Mouse (Mus musculus) spleen, embryonic (tissue): ENCODE measurements around the gene Hmgb1.

Source experiments
- CTCF ChIA-PET: fragments of 350-600 bp; sonication (Branson Sonifier 250); formaldehyde crosslinking; loops from one replicate; lab custom pipeline; 2022; lab: Charles Lee

The Hmgb1 gene

GRCm38 (mm10) chr5:149005083-149005482 is 179.2 kb downstream of the Hmgb1 start:
- CTCF ChIA-PET: interaction anchor here (0.9 to 1.2 kb wide), 5 partner anchors 9 to 18 kb away, joined by 3 to 13 read pairs (median 4); no protein-coding TSS in a partner anchor

- CTCF ChIA-PET: interaction anchor here (0.5 to 1.2 kb wide), 4 partner anchors 13 to 194 kb away, joined by 3 to 6 read pairs (median 4); no protein-coding TSS in a partner anchor
These were observed 181.2 kb downstream of the Hmgb1 start for GRCm38 (mm10) chr5:149003137-149003536.

GRCm38 (mm10) chr5:149002803-149003115 is 181.5 kb downstream of the Hmgb1 start:
- CTCF ChIA-PET: interaction anchor here (0.5 to 1.2 kb wide), 2 partner anchors 14 to 46 kb away, joined by 3 to 4 read pairs; no protein-coding TSS in a partner anchor

- CTCF ChIA-PET: interaction anchor here (1.2 kb wide), 1 partner anchor 47 kb away, joined by 4 read pairs; no protein-coding TSS in a partner anchor
These were observed 182.1 kb downstream of the Hmgb1 start for GRCm38 (mm10) chr5:149002034-149002802.

- CTCF ChIA-PET: no interaction called here
These were observed 184.5 kb downstream of the Hmgb1 start for GRCm38 (mm10) chr5:148999802-149000201.

- CTCF ChIA-PET: interaction anchor here (0.6 kb wide), 1 partner anchor 476 kb away, joined by 5 read pairs; no protein-coding TSS in a partner anchor
These were observed 185.8 kb downstream of the Hmgb1 start for GRCm38 (mm10) chr5:148998512-148998911.

GRCm38 (mm10) chr5:148996709-148997037 is 187.6 kb downstream of the Hmgb1 start:
- CTCF ChIA-PET: interaction anchor here (0.6 to 1.0 kb wide), 2 partner anchors 9 to 54 kb away, joined by 3 to 9 read pairs; no protein-coding TSS in a partner anchor
